Mouse (Mus musculus) neural tube, embryonic 15.5 days (tissue): ENCODE results near the gene Csrp1. TPM values are rescaled to one million over a fixed set of nuclear protein-coding genes. Genes with fewer than 3 reads are reported as not detected.

Source experiments
- ATAC-seq: fragments of 200-750 bp; cut with Nextera tagmentation; 2 replicates; pipeline ENCODE4 v1.8.0; 2017; ENCODE audit warnings: mild to moderate bottlenecking, moderate TSS enrichment, moderate library complexity; ENCODE audit not compliant: low FRiP score
- H3K27ac ChIP-seq: fragments of 300-500 bp; sonication (generic); replicated peaks from 2 replicates; pipeline ENCODE4 v1.5.1; 2015; ENCODE audit warnings: mild to moderate bottlenecking, inconsistent platforms
- H3K27me3 ChIP-seq: fragments of 300-500 bp; sonication (generic); replicated peaks from 2 replicates; pipeline ENCODE4 v1.6.1; 2015; ENCODE audit warnings: inconsistent platforms
- H3K36me3 ChIP-seq: fragments of 300-500 bp; sonication (generic); 2 replicates; pipeline ENCODE4 v1.6.1; 2015; ENCODE audit warnings: inconsistent platforms
- H3K4me1 ChIP-seq: fragments of 300-500 bp; sonication (generic); 2 replicates; pipeline ENCODE4 v1.6.1; 2015; ENCODE audit warnings: inconsistent platforms
- H3K4me2 ChIP-seq: fragments of 300-500 bp; sonication (generic); 2 replicates; pipeline ENCODE4 v1.6.1; 2015; ENCODE audit warnings: inconsistent platforms, mild to moderate bottlenecking, moderate library complexity
- H3K4me3 ChIP-seq: fragments of 300-500 bp; sonication (generic); replicated peaks from 2 replicates; pipeline ENCODE4 v1.5.1; 2015; ENCODE audit warnings: mild to moderate bottlenecking, inconsistent platforms
- H3K9ac ChIP-seq: fragments of 300-500 bp; sonication (generic); replicated peaks from 2 replicates; pipeline ENCODE4 v1.6.1; 2015; ENCODE audit warnings: mild to moderate bottlenecking, inconsistent platforms
- H3K9me3 ChIP-seq: fragments of 300-500 bp; sonication (generic); replicated peaks from 2 replicates; pipeline ENCODE4 v1.6.1; 2016; ENCODE audit warnings: inconsistent platforms
- WGBS: fragments of 180-500 bp; shearing (Covaris S2); methylation state at CpG from one replicate; pipeline ENCODE4 v1.1.7; 2015; ENCODE audit warnings: mixed read lengths; 5-methylcytosine and 5-hydroxymethylcytosine counted together
- polyA plus RNA-seq: library from polyadenylated mRNA; unstranded; fragments of >200 nt; fragmentation: Nextera tagmentation; extraction: Ambion mirVana; gene quantifications from 2 replicates; pipeline ENCODE4 v1.2.1, GENCODE M21; 2015

Gene Csrp1
- polyA plus RNA-seq, 1 experiment from 2014 or later = 18.8 TPM

- Histone ChIP-seq H3K4me1 (0 out of 2 replicates have a peak, but pooled peaks cover 2% of the 10 kb centered on the region), H3K27ac (no peak overlapping the region), H3K27me3 (no peaks in the 10 kb centered on the region), H3K4me3 (no peak overlapping the region), H3K36me3 (no peaks in the 10 kb centered on the region), H3K9me3 (no peaks in the 10 kb centered on the region), H3K4me2 (peak overlapping the region; percentile 35), H3K9ac (no peak overlapping the region)
- 23% methylated on average over 9 of the region's 9 CpGs for WGBS
- ATAC-seq = 0 out of 2 replicates have a peak, but pooled peaks have one; percentile 38
Measured at GRCm38 (mm10) chr1:135719486-135719885, 375 bp upstream of the Csrp1 start.

DNA sequence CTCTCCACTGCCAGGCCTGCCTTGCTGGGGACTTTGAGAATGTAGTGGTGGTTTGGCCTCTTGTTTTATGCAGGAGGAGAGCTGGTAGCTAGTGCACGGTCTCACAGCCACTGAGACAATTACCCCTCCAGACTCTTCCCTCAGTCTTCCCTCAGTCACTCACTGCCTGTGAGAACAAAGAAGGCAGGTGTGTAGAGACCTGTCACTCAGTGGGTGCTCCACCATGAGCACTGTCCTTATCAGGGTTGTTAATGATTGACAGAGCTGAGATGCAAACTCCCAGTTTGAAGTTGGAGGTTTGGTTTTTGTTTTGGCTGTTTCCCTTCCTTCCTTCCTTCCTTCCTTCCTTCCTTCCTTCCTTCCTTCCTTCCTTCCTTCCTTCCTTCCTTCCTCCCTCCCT lies 3.2 kb downstream of the Csrp1 start:
- H3K9ac ChIP-seq = no peak overlapping the region
- H3K36me3 ChIP-seq = no peaks in the 10 kb centered on the region
- no peak overlapping the region for H3K4me2 ChIP-seq
- no peak overlapping the region for H3K4me3 ChIP-seq
- no peaks in the 10 kb centered on the region for H3K27me3 ChIP-seq
- H3K27ac ChIP-seq = no peak overlapping the region
- H3K4me1 ChIP-seq = 0 out of 2 replicates have a peak, but pooled peaks cover 2% of the 10 kb centered on the region
- WGBS = 43% methylated on average over 1 of the region's 1 CpGs
- no peak for ATAC-seq
- H3K9me3 ChIP-seq = no peaks in the 10 kb centered on the region

DNA sequence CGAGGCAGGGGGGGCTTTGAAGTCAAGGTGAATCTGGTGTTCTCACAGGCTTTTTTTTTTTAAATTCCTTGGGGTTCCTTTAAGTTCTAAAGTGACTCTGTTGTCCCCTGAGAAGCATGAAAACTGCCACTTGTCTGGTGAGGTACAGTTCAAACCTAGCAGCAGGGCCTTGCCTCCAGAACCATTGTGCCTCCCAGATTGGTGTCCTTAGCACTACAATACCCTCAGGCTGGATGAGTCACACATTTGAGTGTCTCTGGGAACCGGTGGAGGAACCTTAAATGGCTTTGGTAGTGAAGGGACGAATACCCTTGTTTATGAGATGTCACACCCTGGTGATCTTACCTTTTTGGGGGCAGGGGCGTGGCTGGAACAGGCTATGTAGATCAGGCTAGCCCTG lies 4.3 kb downstream of the Csrp1 start:
- no peaks in the 10 kb centered on the region for H3K36me3 ChIP-seq
- WGBS = 72% methylated on average over 4 of the region's 4 CpGs
- no peak for ATAC-seq

GRCm38 (mm10) chr1:135725324-135725723 lies 5.5 kb downstream of the Csrp1 start:
- no peak overlapping the region for H3K27ac ChIP-seq
- no peak overlapping the region for H3K4me2 ChIP-seq
- H3K27me3 ChIP-seq = no peaks in the 10 kb centered on the region; the same call in 1 of the 2 replicates
- H3K9ac ChIP-seq = no peak overlapping the region
- WGBS = 94% methylated on average over 6 of the region's 6 CpGs
- H3K36me3 ChIP-seq = no peaks in the 10 kb centered on the region
- no peak for ATAC-seq
- peaks cover 16% of the 10 kb centered on the region for H3K4me1 ChIP-seq
- H3K9me3 ChIP-seq = no peaks in the 10 kb centered on the region
- H3K4me3 ChIP-seq = no peak overlapping the region

More for the DNA sequence above, 4.3 kb downstream of the Csrp1 start:
- no peak overlapping the region for H3K4me2 ChIP-seq
- no peak overlapping the region for H3K4me3 ChIP-seq
- no peaks in the 10 kb centered on the region for H3K9me3 ChIP-seq
- no peak overlapping the region for H3K9ac ChIP-seq
- no peaks in the 10 kb centered on the region for H3K27me3 ChIP-seq
- H3K4me1 ChIP-seq = peaks cover 9% of the 10 kb centered on the region
- H3K27ac ChIP-seq = no peak overlapping the region

- H3K27ac ChIP-seq = no peak overlapping the region
- H3K9me3 ChIP-seq = no peaks in the 10 kb centered on the region
- peaks cover 16% of the 10 kb centered on the region for H3K4me1 ChIP-seq
- no peak for ATAC-seq
- no peak overlapping the region for H3K4me3 ChIP-seq
- H3K9ac ChIP-seq = no peak overlapping the region
- H3K4me2 ChIP-seq = no peak overlapping the region
- H3K36me3 ChIP-seq = no peaks in the 10 kb centered on the region
- WGBS = 67% methylated on average over 7 of the region's 7 CpGs
- H3K27me3 ChIP-seq = no peaks in the 10 kb centered on the region; the same call in 1 of the 2 replicates
Measured at GRCm38 (mm10) chr1:135725936-135726335, 6.1 kb downstream of the Csrp1 start.

DNA sequence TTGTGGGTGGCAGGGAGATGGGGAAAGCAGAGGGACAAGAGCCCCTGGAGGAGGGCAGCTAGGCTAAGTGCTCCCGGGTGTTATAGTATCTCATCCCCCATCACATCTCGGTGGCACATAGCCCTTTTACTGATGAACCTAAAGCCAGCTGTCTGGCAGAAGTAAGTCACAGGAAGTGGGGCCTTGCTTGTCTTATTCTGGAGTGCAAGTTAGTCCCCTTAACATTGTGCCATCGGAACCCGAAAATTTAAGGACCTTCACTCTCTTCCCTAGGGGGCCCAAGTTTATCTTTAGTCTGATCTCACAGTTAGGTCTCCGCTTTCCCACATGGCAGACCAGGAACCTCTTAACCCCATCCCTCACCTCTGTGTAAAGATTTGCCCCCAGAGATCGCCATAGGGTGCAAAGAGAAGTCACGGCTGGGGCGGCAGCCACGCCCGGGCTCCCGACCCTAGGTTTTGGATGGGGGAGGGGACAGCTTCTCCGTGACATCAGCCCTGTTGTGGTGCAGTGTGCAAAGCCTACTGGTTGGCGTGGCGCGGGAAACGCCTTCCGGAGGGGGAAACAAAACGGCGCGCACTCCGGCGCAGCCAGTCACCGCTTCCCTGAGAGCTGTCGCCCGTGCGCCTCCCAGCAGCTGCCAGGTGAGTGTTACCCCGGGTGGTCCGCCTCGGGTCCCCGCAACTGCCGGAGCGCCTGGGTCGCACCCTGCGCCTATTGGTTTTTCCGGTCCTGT lies 8.9 kb downstream of the Csrp1 start:
- peak; percentile 85 for ATAC-seq
- H3K27me3 ChIP-seq = no peaks in the 10 kb centered on the region; the same call in 1 of the 2 replicates
- H3K9ac ChIP-seq = peak overlapping the region; percentile 47
- no peaks in the 10 kb centered on the region for H3K36me3 ChIP-seq
- H3K4me1 ChIP-seq = peaks cover 32% of the 10 kb centered on the region
- H3K4me2 ChIP-seq = peak overlapping the region; percentile 82
- peak overlapping the region; percentile 54; the same call in 1 of the 2 replicates for H3K27ac ChIP-seq
- peak overlapping the region; percentile 51 for H3K4me3 ChIP-seq
- no peaks in the 10 kb centered on the region for H3K9me3 ChIP-seq
- 1% methylated on average over 35 of the region's 35 CpGs for WGBS

GRCm38 (mm10) chr1:135729367-135729713 lies 9.5 kb downstream of the Csrp1 start:
- Histone ChIP-seq H3K4me2 (peak overlapping the region; percentile 82), H3K27me3 (no peaks in the 10 kb centered on the region; the same call in 1 of the 2 replicates), H3K4me3 (peak overlapping the region; percentile 51), H3K36me3 (no peaks in the 10 kb centered on the region), H3K4me1 (peaks cover 37% of the 10 kb centered on the region), H3K9me3 (no peaks in the 10 kb centered on the region), H3K9ac (peak overlapping the region; percentile 47), H3K27ac (peak overlapping the region; percentile 54; the same call in 1 of the 2 replicates)
- 0% methylated on average over 11 of the region's 11 CpGs for WGBS
- peak; percentile 39 for ATAC-seq

GRCm38 (mm10) chr1:135729821-135730220 lies 10.0 kb downstream of the Csrp1 start:
- Histone ChIP-seq H3K27ac (no peak overlapping the region), H3K9me3 (no peaks in the 10 kb centered on the region), H3K9ac (peak overlapping the region; percentile 47; the same call in 1 of the 2 replicates), H3K4me1 (peaks cover 41% of the 10 kb centered on the region), H3K4me3 (peak overlapping the region; percentile 51), H3K27me3 (no peaks in the 10 kb centered on the region; the same call in 1 of the 2 replicates), H3K4me2 (peak overlapping the region; percentile 82), H3K36me3 (no peaks in the 10 kb centered on the region)
- WGBS = 19% methylated on average over 4 of the region's 4 CpGs
- ATAC-seq = no peak

GRCm38 (mm10) chr1:135730296-135730695 lies 10.4 kb downstream of the Csrp1 start:
- no peaks in the 10 kb centered on the region for H3K36me3 ChIP-seq
- H3K4me3 ChIP-seq = no peak overlapping the region
- WGBS = 54% methylated on average over 3 of the region's 3 CpGs
- H3K9ac ChIP-seq = no peak overlapping the region
- H3K27ac ChIP-seq = no peak overlapping the region
- ATAC-seq = no peak
- peak overlapping the region; percentile 82 for H3K4me2 ChIP-seq
- H3K9me3 ChIP-seq = no peaks in the 10 kb centered on the region
- H3K4me1 ChIP-seq = peaks cover 46% of the 10 kb centered on the region
- H3K27me3 ChIP-seq = no peaks in the 10 kb centered on the region; the same call in 1 of the 2 replicates

- H3K4me1 ChIP-seq = peaks cover 50% of the 10 kb centered on the region
- no peak for ATAC-seq
- no peak overlapping the region for H3K4me3 ChIP-seq
- no peak overlapping the region for H3K27ac ChIP-seq
- no peak overlapping the region for H3K9ac ChIP-seq
- H3K36me3 ChIP-seq = no peaks in the 10 kb centered on the region
- H3K9me3 ChIP-seq = no peaks in the 10 kb centered on the region; the same call in 1 of the 2 replicates
- WGBS = 80% methylated on average over 7 of the region's 7 CpGs
- peak overlapping the region; percentile 7; the same call in 1 of the 2 replicates for H3K4me2 ChIP-seq
- H3K27me3 ChIP-seq = no peaks in the 10 kb centered on the region; the same call in 1 of the 2 replicates
Measured at GRCm38 (mm10) chr1:135731393-135731792, 11.5 kb downstream of the Csrp1 start.

- peak overlapping the region; percentile 7; the same call in 1 of the 2 replicates for H3K4me2 ChIP-seq
- no peaks in the 10 kb centered on the region; the same call in 1 of the 2 replicates for H3K9me3 ChIP-seq
- H3K9ac ChIP-seq = no peak overlapping the region
- ATAC-seq = no peak
- WGBS = 43% methylated on average over 11 of the region's 11 CpGs
- H3K27ac ChIP-seq = 0 out of 2 replicates have a peak overlapping the region, but pooled peaks have one; percentile 15
- H3K27me3 ChIP-seq = no peaks in the 10 kb centered on the region; the same call in 1 of the 2 replicates
- H3K4me3 ChIP-seq = no peak overlapping the region
- H3K36me3 ChIP-seq = no peaks in the 10 kb centered on the region
- H3K4me1 ChIP-seq = peaks cover 50% of the 10 kb centered on the region
Measured at GRCm38 (mm10) chr1:135731897-135732684, 12.2 kb downstream of the Csrp1 start.
